10 mouse cellular contexts compared by ENCODE assay signal in the genomic region with DNA sequence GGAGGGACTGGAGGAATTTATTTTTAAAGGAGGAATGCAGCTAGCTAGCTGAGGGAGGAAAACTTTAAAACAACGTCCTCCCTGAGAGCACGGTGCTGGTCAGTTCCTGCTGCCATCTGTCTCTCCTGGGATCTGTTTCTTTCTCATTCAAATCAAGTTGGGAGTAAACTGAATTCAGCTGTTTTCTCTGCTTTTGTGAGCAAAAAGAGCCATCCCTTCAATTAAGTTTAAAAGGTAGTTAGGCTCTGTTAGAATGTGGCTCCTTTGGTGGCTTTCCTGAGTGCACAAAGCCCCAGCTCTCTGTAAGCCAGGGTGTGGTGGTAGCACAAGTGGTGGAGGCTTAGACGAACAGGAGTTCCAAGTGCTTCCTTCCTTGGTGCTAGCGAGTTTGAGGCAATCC. TPM values are rescaled to one million over a fixed set of nuclear protein-coding genes. Genes with fewer than 3 reads are reported as not detected.
DNase-seq lines count a peak whose midpoint lies in the region; ATAC-seq lines count a peak whose summit lies in the region.
"Had no signal": no experiment of that assay in that cellular context is flagged by ENCODE, and none has a peak within 500 bp of the region (broad histone marks: within the 10 kb centered on the region; RNA-seq: fewer than 3 reads in every experiment).

No protein-coding gene starts in this region.

- H3K27me3 ChIP-seq in neural tube, embryonic 11.5 days (ENCODE audit: control insufficient read depth, insufficient read depth, low read length), result no peaks in the 10 kb centered on the region
- H3K27me3 ChIP-seq in midbrain, embryonic 11.5 days (ENCODE audit: control insufficient read depth, insufficient read depth, low read length), result no peaks in the 10 kb centered on the region
- H3K27me3 ChIP-seq: limb, embryonic 15.5 days had no signal

- WGBS in neural tube, embryonic 11.5 days, result 10% methylated on average over 4 of the region's 4 CpGs
- WGBS in midbrain, embryonic 11.5 days, result 7% methylated on average over 4 of the region's 4 CpGs

- DNase-seq in embryo, embryonic 10.5 days (ENCODE audit: low spot score), result peak; percentile 8
- no peak for DNase-seq in embryo, embryonic 10 days (ENCODE audit: low spot score)
- no peak for DNase-seq in neural tube, embryonic 11.5 days (ENCODE audit: low spot score)
- DNase-seq in neural tube, embryonic 10.5 days (ENCODE audit: extremely low spot score, low spot score), result no peak
- DNase-seq in midbrain, embryonic 11.5 days (ENCODE audit: low spot score, missing footprints), result no peak
- DNase-seq in spleen, adult 18-20 months, result no peak
- DNase-seq in adrenal gland, postnatal 14 days, result no peak
- no peak for DNase-seq in liver

- peak overlapping the region; percentile 50; the same call in 1 of the 2 replicates for H3K27ac ChIP-seq in neural tube, embryonic 11.5 days (ENCODE audit: low read depth, low read length)
- H3K27ac ChIP-seq in midbrain, embryonic 11.5 days (ENCODE audit: low read depth, low read length), result peak overlapping the region; percentile 40; the same call in 1 of the 2 replicates
- H3K27ac ChIP-seq: limb, embryonic 15.5 days had no signal

- H3K4me2 ChIP-seq in neural tube, embryonic 11.5 days (ENCODE audit: low read depth), result peak overlapping the region; percentile 29; the same call in 1 of the 2 replicates
- H3K4me2 ChIP-seq in midbrain, embryonic 11.5 days, result peak overlapping the region; percentile 34
- H3K4me2 ChIP-seq: limb, embryonic 15.5 days had no signal

- peak overlapping the region; percentile 37 for H3K9ac ChIP-seq in neural tube, embryonic 11.5 days (ENCODE audit: low read length)
- peak overlapping the region; percentile 39 for H3K9ac ChIP-seq in midbrain, embryonic 11.5 days (ENCODE audit: low read length)
- H3K9ac ChIP-seq: limb, embryonic 15.5 days had no signal

- H3K4me1 ChIP-seq in neural tube, embryonic 11.5 days (ENCODE audit: control insufficient read depth, insufficient read depth, low read length), result peaks cover 13% of the 10 kb centered on the region
- peaks cover 18% of the 10 kb centered on the region for H3K4me1 ChIP-seq in midbrain, embryonic 11.5 days (ENCODE audit: control insufficient read depth, insufficient read depth, low read length)

- no peak for ATAC-seq in neural tube, embryonic 11.5 days (ENCODE audit: insufficient read depth, low FRiP score, low TSS enrichment)
- ATAC-seq in midbrain, embryonic 11.5 days (ENCODE audit: low FRiP score), result no peak

- no peaks in the 10 kb centered on the region for H3K36me3 ChIP-seq in neural tube, embryonic 11.5 days (ENCODE audit: control insufficient read depth, insufficient read depth, low read length)
- no peaks in the 10 kb centered on the region for H3K36me3 ChIP-seq in midbrain, embryonic 11.5 days (ENCODE audit: control insufficient read depth, insufficient read depth, low read length)

- H3K9me3 ChIP-seq in neural tube, embryonic 11.5 days (ENCODE audit: control insufficient read depth, low read length), result no peaks in the 10 kb centered on the region
- no peaks in the 10 kb centered on the region for H3K9me3 ChIP-seq in midbrain, embryonic 11.5 days (ENCODE audit: control insufficient read depth, low read length)
- H3K9me3 ChIP-seq: limb, embryonic 15.5 days had no signal

- no peak overlapping the region for H3K4me3 ChIP-seq in neural tube, embryonic 11.5 days (ENCODE audit: low read depth, low read length)
- no peak overlapping the region for H3K4me3 ChIP-seq in midbrain, embryonic 11.5 days (ENCODE audit: low read depth, low read length)
- H3K4me3 ChIP-seq: limb, embryonic 15.5 days had no signal

RNA-seq across cellular contexts. Expression of gene Arhgef18, which starts 2.4 kb away (rescaled TPM):
- polyA plus RNA-seq in neural tube, embryonic 11.5 days (2014; fragmentation: Nextera tagmentation; extraction: Ambion mirVana), result 9.0 and 10.8 TPM in 2 replicates
- polyA plus RNA-seq in midbrain, embryonic 11.5 days (2014; fragmentation: Nextera tagmentation; extraction: Ambion mirVana), result 9.7 and 10.1 TPM in 2 replicates
- total RNA-seq in adrenal gland, postnatal 14 days (2021), result 31.0 and 42.0 TPM in 2 replicates

RNA-seq across cellular contexts. Expression of gene A430078G23Rik, which starts 42.0 kb away (rescaled TPM):
- not detected in 2 replicates for polyA plus RNA-seq in neural tube, embryonic 11.5 days (2014; fragmentation: Nextera tagmentation; extraction: Ambion mirVana)
- polyA plus RNA-seq in midbrain, embryonic 11.5 days (2014; fragmentation: Nextera tagmentation; extraction: Ambion mirVana), result not detected in 2 replicates
- 1.9 and 11.6 TPM in 2 replicates for total RNA-seq in adrenal gland, postnatal 14 days (2021)
- total RNA-seq: layer of hippocampus, adult 18-20 months had no signal
